Mouse (Mus musculus) limb, embryonic 14.5 days (tissue): ENCODE measurements around the gene Ppdpf. TPM values are rescaled to one million over a fixed set of nuclear protein-coding genes. Genes with fewer than 3 reads are reported as not detected.

Experiments
- ATAC-seq: fragments of 200-750 bp; cut with Nextera tagmentation; 2 replicates; pipeline ENCODE4 v1.8.0; 2017; ENCODE audit warnings: low read depth, moderate number of reproducible peaks, moderate TSS enrichment; ENCODE audit not compliant: low FRiP score
- DNase-seq: peaks from one replicate; pipeline ENCODE4 v3.0.0-alpha.2; 2015; ENCODE audit warnings: low spot score
- H3K27ac ChIP-seq: fragments of 300-500 bp; sonication (generic); replicated peaks from 2 replicates; pipeline ENCODE4 v1.5.1; 2014; ENCODE audit warnings: low read depth, mild to moderate bottlenecking, low read length, moderate library complexity, mixed read lengths
- H3K27me3 ChIP-seq: fragments of 300-500 bp; sonication (generic); 2 replicates; pipeline ENCODE4 v1.6.1; 2014; ENCODE audit warnings: low read length, mixed read lengths; ENCODE audit not compliant: control insufficient read depth, insufficient read depth
- H3K36me3 ChIP-seq: fragments of 300-500 bp; sonication (generic); 2 replicates; pipeline ENCODE4 v1.6.1; 2014; ENCODE audit warnings: mild to moderate bottlenecking, low read length, moderate library complexity, mixed read lengths; ENCODE audit not compliant: control insufficient read depth, insufficient read depth
- H3K4me1 ChIP-seq: fragments of 300-500 bp; sonication (generic); 2 replicates; pipeline ENCODE4 v1.6.1; 2014; ENCODE audit warnings: antibody characterized with exemption, low read length, mixed read lengths; ENCODE audit not compliant: control insufficient read depth, insufficient read depth
- H3K4me2 ChIP-seq: fragments of 300-500 bp; sonication (generic); replicated peaks from 2 replicates; pipeline ENCODE4 v1.6.1; 2014; ENCODE audit warnings: low read depth, mild to moderate bottlenecking, low read length, moderate library complexity; ENCODE audit not compliant: severe bottlenecking
- H3K4me3 ChIP-seq: fragments of 300-500 bp; sonication (generic); replicated peaks from 2 replicates; pipeline ENCODE4 v1.5.1; 2014; ENCODE audit warnings: low read length
- H3K9ac ChIP-seq: fragments of 300-500 bp; sonication (generic); 2 replicates; pipeline ENCODE4 v1.6.1; 2014; ENCODE audit warnings: mild to moderate bottlenecking, low read depth, low read length, moderate library complexity; ENCODE audit not compliant: severe bottlenecking
- H3K9me3 ChIP-seq: fragments of 300-500 bp; sonication (generic); 2 replicates; pipeline ENCODE4 v1.6.1; 2016; ENCODE audit warnings: low read length; ENCODE audit not compliant: control insufficient read depth
- POLR2A ChIP-seq: fragments of 200-500 bp; IDR thresholded peaks from 2 replicates; pipeline ENCODE4 v1.8.0; 2012; ENCODE audit warnings: inconsistent platforms, mild to moderate bottlenecking, moderate library complexity, borderline replicate concordance; ENCODE audit not compliant: insufficient read depth, insufficient read length; ENCODE audit errors: extremely low read depth
- WGBS: fragments of 180-500 bp; shearing (Covaris S2); extraction: QIAGEN DNeasy Blood & Tissue Kit; methylation state at CpG from one replicate; pipeline ENCODE4 v1.1.7; 2014; 5-methylcytosine and 5-hydroxymethylcytosine counted together
- polyA plus RNA-seq, 2 experiments: library from polyadenylated mRNA; depleted of rRNA in 1 of 2; stranded (reverse) in 1 of 2; unstranded in 1 of 2; fragments of >200 nt; fragmentation: Nextera tagmentation in 1 of 2; extraction: Ambion mirVana in 1 of 2; gene quantifications; 2 replicates each; pipeline versions ENCODE4 v1.2.1 to v1.2.3; 2012 to 2014

Gene Ppdpf
- polyA plus RNA-seq, 2 experiments: 148 to 294 TPM

- Histone ChIP-seq H3K36me3 (peaks cover 5% of the 10 kb centered on the region; the same call in 1 of the 2 replicates), H3K27ac (no peak overlapping the region), H3K9ac (no peak overlapping the region), H3K27me3 (no peaks in the 10 kb centered on the region), H3K4me1 (peaks cover 6% of the 10 kb centered on the region), H3K4me2 (no peak overlapping the region), H3K9me3 (no peaks in the 10 kb centered on the region), H3K4me3 (no peak overlapping the region)
- DNase-seq (no peak), ATAC-seq (no peak)
- WGBS: 80% methylated on average over 10 of the region's 10 CpGs
- no peak for TF ChIP-seq POLR2A
Observed at GRCm38 (mm10) chr2:181238091-181238610, 51.1 kb downstream of the Ppdpf start.

Other genes starting within 250 kb of the Ppdpf start
- 9.2 and 11.2 TPM in 2 replicates for gene Nkain4, start 232.5 kb upstream of the Ppdpf start, polyA plus RNA-seq (2012; rRNA removed)
- gene Nkain4, start 232.5 kb upstream of the Ppdpf start, polyA plus RNA-seq (2014; fragmentation: Nextera tagmentation; extraction: Ambion mirVana): 12.9 and 13.4 TPM in 2 replicates
- gene Arfgap1, start 220.0 kb upstream of the Ppdpf start, polyA plus RNA-seq (2012; rRNA removed): 161 and 169 TPM in 2 replicates
- gene Arfgap1, start 220.0 kb upstream of the Ppdpf start, polyA plus RNA-seq (2014; fragmentation: Nextera tagmentation; extraction: Ambion mirVana): 102 and 105 TPM in 2 replicates
- 5.7 and 6.1 TPM in 2 replicates for gene Col20a1, start 200.7 kb upstream of the Ppdpf start, polyA plus RNA-seq (2012; rRNA removed)
- gene Col20a1, start 200.7 kb upstream of the Ppdpf start, polyA plus RNA-seq (2014; fragmentation: Nextera tagmentation; extraction: Ambion mirVana): 2.7 and 2.8 TPM in 2 replicates
- 1.9 and 3.1 TPM in 2 replicates for gene Chrna4, start 143.7 kb upstream of the Ppdpf start, polyA plus RNA-seq (2012; rRNA removed)
- 2.5 and 2.7 TPM in 2 replicates for gene Chrna4, start 143.7 kb upstream of the Ppdpf start, polyA plus RNA-seq (2014; fragmentation: Nextera tagmentation; extraction: Ambion mirVana)
- gene Kcnq2, start 51.9 kb upstream of the Ppdpf start, polyA plus RNA-seq (2012; rRNA removed): 0.28 and 0.38 TPM in 2 replicates
- 0.14 TPM in 1 of 2 replicates, not detected in the other for gene Kcnq2, start 51.9 kb upstream of the Ppdpf start, polyA plus RNA-seq (2014; fragmentation: Nextera tagmentation; extraction: Ambion mirVana)
- gene Eef1a2, start 30.2 kb upstream of the Ppdpf start, polyA plus RNA-seq (2012; rRNA removed): 0.10 and 0.29 TPM in 2 replicates
- gene Eef1a2, start 30.2 kb upstream of the Ppdpf start, polyA plus RNA-seq (2014; fragmentation: Nextera tagmentation; extraction: Ambion mirVana): not detected in 2 replicates
- gene Ptk6, start 15.5 kb downstream of the Ppdpf start, polyA plus RNA-seq (2012; rRNA removed): 0.08 and 0.10 TPM in 2 replicates
- gene Ptk6, start 15.5 kb downstream of the Ppdpf start, polyA plus RNA-seq (2014; fragmentation: Nextera tagmentation; extraction: Ambion mirVana): 0.12 and 0.19 TPM in 2 replicates
- 0.05 and 0.13 TPM in 2 replicates for gene Srms, start 25.9 kb downstream of the Ppdpf start, polyA plus RNA-seq (2012; rRNA removed)
- 0.07 TPM in 1 of 2 replicates, not detected in the other for gene Srms, start 25.9 kb downstream of the Ppdpf start, polyA plus RNA-seq (2014; fragmentation: Nextera tagmentation; extraction: Ambion mirVana)
- gene Fndc11, start 32.8 kb downstream of the Ppdpf start, polyA plus RNA-seq (2012; rRNA removed): 0.12 and 0.28 TPM in 2 replicates
- gene Fndc11, start 32.8 kb downstream of the Ppdpf start, polyA plus RNA-seq (2014; fragmentation: Nextera tagmentation; extraction: Ambion mirVana): not detected in 2 replicates
- gene Helz2, start 54.8 kb downstream of the Ppdpf start, polyA plus RNA-seq (2012; rRNA removed): 6.4 and 8.3 TPM in 2 replicates
- 1.3 and 1.5 TPM in 2 replicates for gene Helz2, start 54.8 kb downstream of the Ppdpf start, polyA plus RNA-seq (2014; fragmentation: Nextera tagmentation; extraction: Ambion mirVana)
- gene Gmeb2, start 100.8 kb downstream of the Ppdpf start, polyA plus RNA-seq (2012; rRNA removed): 28.6 and 38.4 TPM in 2 replicates
- gene Gmeb2, start 100.8 kb downstream of the Ppdpf start, polyA plus RNA-seq (2014; fragmentation: Nextera tagmentation; extraction: Ambion mirVana): 17.0 and 19.1 TPM in 2 replicates
- 0.68 and 2.8 TPM in 2 replicates for gene Stmn3, start 127.3 kb downstream of the Ppdpf start, polyA plus RNA-seq (2012; rRNA removed)
- 0.28 and 0.29 TPM in 2 replicates for gene Stmn3, start 127.3 kb downstream of the Ppdpf start, polyA plus RNA-seq (2014; fragmentation: Nextera tagmentation; extraction: Ambion mirVana)
- gene Rtel1, start 132.5 kb downstream of the Ppdpf start, polyA plus RNA-seq (2012; rRNA removed): 110 and 130 TPM in 2 replicates
- 49.0 and 53.3 TPM in 2 replicates for gene Rtel1, start 132.5 kb downstream of the Ppdpf start, polyA plus RNA-seq (2014; fragmentation: Nextera tagmentation; extraction: Ambion mirVana)
- gene Zgpat, start 177.7 kb downstream of the Ppdpf start, polyA plus RNA-seq (2012; rRNA removed): 57.4 and 67.9 TPM in 2 replicates
- 37.3 and 47.6 TPM in 2 replicates for gene Zgpat, start 177.7 kb downstream of the Ppdpf start, polyA plus RNA-seq (2014; fragmentation: Nextera tagmentation; extraction: Ambion mirVana)
- gene Arfrp1, start 178.2 kb downstream of the Ppdpf start, polyA plus RNA-seq (2012; rRNA removed): 81.0 and 89.9 TPM in 2 replicates
- 50.0 and 54.7 TPM in 2 replicates for gene Arfrp1, start 178.2 kb downstream of the Ppdpf start, polyA plus RNA-seq (2014; fragmentation: Nextera tagmentation; extraction: Ambion mirVana)
- gene Lime1, start 192.8 kb downstream of the Ppdpf start, polyA plus RNA-seq (2012; rRNA removed): 63.3 and 84.7 TPM in 2 replicates
- 21.3 and 26.8 TPM in 2 replicates for gene Lime1, start 192.8 kb downstream of the Ppdpf start, polyA plus RNA-seq (2014; fragmentation: Nextera tagmentation; extraction: Ambion mirVana)